Mouse (Mus musculus): ENCODE results near the gene Zfp810. TPM values are rescaled to one million over a fixed set of nuclear protein-coding genes. Genes with fewer than 3 reads are reported as not detected.
"Not testable (repeated sequence)": the region's sequence is repeated elsewhere in the genome, so short reads cannot be mapped to it uniquely, and the experiment has no call there.

The Zfp810 gene
- polyA plus RNA-seq, 1 experiment from 2014 or later: 29.0 TPM

DNA sequence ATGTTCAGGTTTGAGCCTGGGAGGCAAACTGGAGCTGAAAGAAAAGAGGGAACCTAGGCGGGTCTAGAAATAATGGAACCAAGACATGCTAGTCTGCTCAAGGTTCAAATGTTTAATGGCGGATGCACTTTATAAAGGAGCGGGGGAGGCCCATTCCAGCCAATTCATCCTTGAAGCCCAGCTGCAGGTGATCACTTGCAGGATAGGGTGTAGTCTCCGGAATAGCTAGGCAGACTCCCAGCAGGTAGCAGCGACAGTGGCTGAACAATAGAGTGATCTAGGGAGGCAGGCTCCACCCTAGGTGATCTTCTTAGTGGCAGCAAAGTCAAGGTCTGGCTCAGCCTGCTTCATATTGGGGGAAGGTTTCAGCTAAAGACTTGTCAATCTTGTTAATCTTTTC is 8.6 kb upstream of the Zfp810 start:
- H3K4me1 ChIP-seq (replicated peaks); H3K4me2 ChIP-seq; H3K4me3 ChIP-seq; H3K36me3 ChIP-seq; H3K27ac ChIP-seq (replicated peaks); H3K9me3 ChIP-seq; H3K9ac ChIP-seq; ATAC-seq (ENCODE audit: low FRiP score, low read depth); H3K27me3 ChIP-seq: not testable (repeated sequence)
- 66% methylated on average over 5 of the region's 5 CpGs for WGBS

DNA sequence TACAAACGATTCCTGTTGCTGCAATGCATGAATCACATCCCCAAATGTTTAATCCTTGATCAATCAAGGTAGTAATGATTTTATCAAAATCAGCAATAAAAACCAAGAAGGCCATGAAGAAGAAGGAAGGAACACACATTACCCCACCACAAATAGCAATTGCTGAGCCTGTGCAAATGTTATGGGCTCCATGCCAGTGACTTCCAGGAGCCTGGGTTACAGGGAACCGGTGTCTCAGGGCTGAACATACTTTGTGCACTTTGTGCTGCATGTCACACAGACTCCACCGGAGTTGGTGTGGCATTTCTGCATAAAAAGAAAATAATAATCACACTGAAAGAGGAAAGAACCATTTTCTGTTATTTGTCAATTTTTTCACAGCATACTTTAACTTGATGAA is 6.6 kb upstream of the Zfp810 start:
- Histone ChIP-seq H3K4me1 (replicated peaks) (no peaks in the 10 kb centered on the region), H3K9ac (no peak overlapping the region), H3K27me3 (no peaks in the 10 kb centered on the region), H3K27ac (replicated peaks) (no peak overlapping the region), H3K4me2 (no peak overlapping the region), H3K4me3 (no peak overlapping the region), H3K9me3 (no peaks in the 10 kb centered on the region), H3K36me3 (no peaks in the 10 kb centered on the region)
- WGBS: 77% methylated on average over 3 of the region's 3 CpGs
- no peak for ATAC-seq (ENCODE audit: low FRiP score, low read depth)

DNA sequence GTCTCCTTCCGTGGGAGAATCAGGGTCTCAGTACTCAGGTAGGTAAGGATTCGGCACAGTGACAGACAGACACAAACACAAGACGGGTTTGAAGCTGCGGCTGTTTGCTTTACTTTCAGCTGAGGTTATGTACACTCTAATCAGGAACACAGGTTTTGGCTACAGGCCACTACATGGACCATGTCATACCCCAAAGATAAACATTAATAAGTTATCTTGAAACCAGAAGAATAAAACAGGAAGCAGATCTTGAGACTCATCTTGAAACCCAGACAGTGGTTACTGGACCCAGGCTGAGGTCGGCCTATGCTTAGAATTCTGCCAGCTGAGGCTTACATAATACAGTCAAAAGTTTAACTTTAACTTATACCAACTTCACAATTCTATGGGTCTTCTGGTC is 5.8 kb upstream of the Zfp810 start:
- Histone ChIP-seq H3K27ac (replicated peaks) (no peak overlapping the region), H3K4me2 (no peak overlapping the region)
- WGBS: 90% methylated on average over 5 of the region's 5 CpGs

DNA sequence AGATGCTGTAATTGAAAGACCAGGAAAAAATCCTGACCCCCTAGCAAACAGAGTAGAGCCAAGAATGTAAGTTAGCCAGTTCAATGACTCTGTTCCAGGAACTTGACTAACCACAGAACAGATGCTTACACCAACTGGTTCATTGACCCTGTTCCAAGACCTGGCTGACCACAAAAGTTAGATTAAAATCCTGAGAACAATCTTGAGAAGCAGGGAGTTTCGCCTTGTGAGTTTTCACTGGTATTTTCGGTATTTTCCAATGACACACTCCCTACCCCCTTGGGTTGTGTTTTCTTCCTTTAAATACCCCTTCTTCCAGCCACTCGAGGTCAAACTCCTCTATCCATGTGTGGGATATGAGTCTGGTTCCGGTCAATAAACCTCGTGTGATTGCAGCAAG is 2.2 kb upstream of the Zfp810 start:
- Histone ChIP-seq H3K27ac (replicated peaks) (no peak overlapping the region), H3K27me3 (no peaks in the 10 kb centered on the region), H3K4me2 (no peak overlapping the region), H3K9me3 (no peaks in the 10 kb centered on the region), H3K9ac (no peak overlapping the region), H3K4me1 (replicated peaks) (peaks cover 9% of the 10 kb centered on the region), H3K36me3 (peaks cover 7% of the 10 kb centered on the region), H3K4me3 (no peak overlapping the region)
- ATAC-seq (ENCODE audit: low FRiP score, low read depth): no peak
- WGBS: 97% methylated on average over 5 of the region's 5 CpGs

More for the DNA sequence above, 5.8 kb upstream of the Zfp810 start:
- Histone ChIP-seq H3K27me3 (no peaks in the 10 kb centered on the region), H3K9ac (no peak overlapping the region), H3K36me3 (no peaks in the 10 kb centered on the region), H3K9me3 (no peaks in the 10 kb centered on the region), H3K4me3 (no peak overlapping the region), H3K4me1 (replicated peaks) (no peaks in the 10 kb centered on the region)
- no peak for ATAC-seq (ENCODE audit: low FRiP score, low read depth)

DNA sequence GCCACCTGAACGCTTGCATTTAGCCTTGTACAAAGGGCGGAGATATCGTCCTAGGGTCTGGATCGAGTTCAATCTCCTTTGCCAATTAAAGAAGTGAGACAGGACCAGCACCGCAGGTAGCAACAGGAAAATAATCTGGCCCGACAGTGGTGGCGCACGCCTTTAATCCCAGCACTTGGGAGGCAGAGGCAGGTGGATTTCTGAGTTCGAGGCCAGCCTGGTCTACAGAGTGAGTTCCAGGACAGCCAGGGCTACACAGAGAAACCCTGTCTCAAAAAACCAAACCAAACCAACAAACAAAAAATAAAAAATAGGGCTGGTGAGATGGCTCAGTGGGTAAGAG is 443 bp upstream of the Zfp810 start:
- peak overlapping the region; percentile 20; the same call in 1 of the 2 replicates for H3K9ac ChIP-seq
- 9% methylated on average over 9 of the region's 9 CpGs for WGBS
- H3K4me2 ChIP-seq: peak overlapping the region; percentile 69

DNA sequence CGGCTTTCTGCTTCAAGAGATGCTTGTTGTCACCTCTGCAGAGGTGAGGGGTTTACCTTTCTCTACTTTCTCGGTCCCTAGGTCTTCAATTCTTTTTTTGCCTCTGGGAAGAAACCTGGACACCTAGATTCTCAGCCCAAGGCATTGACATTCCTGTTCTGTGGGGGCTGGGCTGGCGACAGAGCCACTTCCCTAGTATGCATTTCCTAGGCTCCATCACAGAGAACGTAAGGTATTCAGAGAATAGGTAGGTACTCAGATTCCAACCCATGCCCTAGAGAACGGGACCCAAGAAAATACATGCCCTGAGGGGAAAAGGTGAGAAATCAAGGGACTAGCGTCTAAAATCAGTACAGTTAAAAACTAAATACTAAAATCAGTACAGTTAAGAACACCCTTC is 722 bp downstream of the Zfp810 start:
- H3K4me1 ChIP-seq (replicated peaks): peaks cover 9% of the 10 kb centered on the region
- no peak for ATAC-seq (ENCODE audit: low FRiP score, low read depth)
- H3K9ac ChIP-seq: peak overlapping the region; percentile 97
- H3K36me3 ChIP-seq: peaks cover 29% of the 10 kb centered on the region
- H3K4me3 ChIP-seq: peak overlapping the region; percentile 81
- H3K27ac ChIP-seq (replicated peaks): peak overlapping the region; percentile 94
- H3K27me3 ChIP-seq: no peaks in the 10 kb centered on the region
- H3K4me2 ChIP-seq: peak overlapping the region; percentile 69
- H3K9me3 ChIP-seq: no peaks in the 10 kb centered on the region
- WGBS: 14% methylated on average over 6 of the region's 6 CpGs

More for the DNA sequence above, 443 bp upstream of the Zfp810 start:
- not testable (repeated sequence) for H3K9me3 ChIP-seq; ATAC-seq (ENCODE audit: low FRiP score, low read depth); H3K4me1 ChIP-seq (replicated peaks); H3K27me3 ChIP-seq
- Histone ChIP-seq H3K4me3 (peak overlapping the region; percentile 81), H3K27ac (replicated peaks) (peak overlapping the region; percentile 94), H3K36me3 (peaks cover 22% of the 10 kb centered on the region)

DNA sequence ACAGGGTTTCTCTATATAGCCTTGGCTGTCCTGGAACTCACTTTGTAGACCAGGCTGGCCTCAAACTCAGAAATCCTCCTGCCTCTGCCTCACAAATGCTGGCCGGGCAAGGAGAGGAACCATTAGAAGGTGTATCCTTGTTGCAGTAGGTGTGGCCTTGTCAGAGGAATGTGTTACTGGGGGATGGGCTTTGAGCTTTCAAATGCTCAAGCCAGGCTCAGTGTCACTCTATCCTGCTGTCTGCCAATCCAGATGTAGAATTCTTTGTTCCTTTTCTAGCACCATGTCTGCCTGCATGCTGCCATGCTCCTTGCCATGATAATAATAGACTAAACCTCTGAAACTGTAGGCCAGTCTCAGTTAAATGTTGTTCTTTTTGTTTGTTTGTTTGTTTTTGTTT is 5.2 kb downstream of the Zfp810 start:
- Histone ChIP-seq H3K4me3 (no peak overlapping the region), H3K27me3 (no peaks in the 10 kb centered on the region), H3K27ac (replicated peaks) (no peak overlapping the region), H3K4me1 (replicated peaks) (peaks cover 9% of the 10 kb centered on the region), H3K36me3 (peaks cover 66% of the 10 kb centered on the region), H3K9ac (no peak overlapping the region), H3K9me3 (no peaks in the 10 kb centered on the region), H3K4me2 (no peak overlapping the region)
- no peak for ATAC-seq (ENCODE audit: low FRiP score, low read depth)
- WGBS: 100% methylated on average over 1 of the region's 1 CpGs

DNA sequence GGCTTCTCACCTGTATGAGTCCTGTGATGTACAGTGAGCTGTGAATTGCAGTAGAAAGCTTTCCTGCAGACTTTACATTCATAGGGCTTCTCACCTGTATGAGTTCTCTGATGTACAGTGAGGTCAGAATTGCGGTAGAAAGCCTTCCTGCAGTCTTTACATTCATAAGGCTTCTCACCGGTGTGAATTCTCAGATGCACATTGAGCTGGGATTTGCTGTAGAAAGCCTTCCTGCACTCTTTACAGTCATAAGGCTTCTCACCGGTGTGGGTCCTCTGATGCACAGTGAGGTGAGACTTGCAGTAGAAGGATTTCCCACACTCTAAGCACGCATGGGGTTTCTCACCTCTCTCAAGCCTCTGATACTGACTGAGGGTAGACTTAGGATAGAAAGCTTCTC is 28.7 kb downstream of the Zfp810 start:
- ATAC-seq (ENCODE audit: low FRiP score, low read depth): no peak
- Histone ChIP-seq H3K4me2 (no peak overlapping the region), H3K27ac (replicated peaks) (no peak overlapping the region), H3K4me1 (replicated peaks) (no peaks in the 10 kb centered on the region), H3K27me3 (no peaks in the 10 kb centered on the region), H3K9me3 (peaks cover 61% of the 10 kb centered on the region), H3K9ac (no peak overlapping the region), H3K4me3 (no peak overlapping the region), H3K36me3 (peaks cover 91% of the 10 kb centered on the region)
- WGBS: over 99% methylated on average over 4 of the region's 4 CpGs

DNA sequence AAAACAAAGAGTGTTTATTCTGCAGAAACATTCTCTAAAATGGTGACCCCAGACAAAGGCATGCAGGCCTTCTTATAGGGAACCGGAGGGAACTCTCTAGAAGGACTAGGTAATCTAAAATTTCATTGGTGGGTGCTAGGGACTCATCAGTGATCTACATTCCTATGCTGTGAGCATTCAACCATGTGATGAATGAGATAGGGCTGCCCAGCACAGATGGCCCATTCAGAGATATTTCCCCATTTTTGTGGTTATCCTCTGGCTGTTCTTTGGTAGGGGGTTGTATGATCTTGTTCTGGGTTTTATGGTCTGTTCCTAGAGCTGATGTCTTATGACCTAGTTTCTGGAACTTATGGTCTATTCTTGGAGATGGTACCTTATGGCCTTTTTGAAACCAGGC is 38.6 kb downstream of the Zfp810 start:
- ATAC-seq (ENCODE audit: low FRiP score, low read depth): no peak
- no peaks in the 10 kb centered on the region for H3K4me1 ChIP-seq (replicated peaks)
- no peaks in the 10 kb centered on the region for H3K27me3 ChIP-seq
- peaks cover 8% of the 10 kb centered on the region for H3K36me3 ChIP-seq
- 97% methylated on average over 1 of the region's 1 CpGs for WGBS
- no peak overlapping the region for H3K4me3 ChIP-seq
- no peak overlapping the region for H3K9ac ChIP-seq
- no peaks in the 10 kb centered on the region for H3K9me3 ChIP-seq
- H3K4me2 ChIP-seq: no peak overlapping the region
- no peak overlapping the region for H3K27ac ChIP-seq (replicated peaks)

DNA sequence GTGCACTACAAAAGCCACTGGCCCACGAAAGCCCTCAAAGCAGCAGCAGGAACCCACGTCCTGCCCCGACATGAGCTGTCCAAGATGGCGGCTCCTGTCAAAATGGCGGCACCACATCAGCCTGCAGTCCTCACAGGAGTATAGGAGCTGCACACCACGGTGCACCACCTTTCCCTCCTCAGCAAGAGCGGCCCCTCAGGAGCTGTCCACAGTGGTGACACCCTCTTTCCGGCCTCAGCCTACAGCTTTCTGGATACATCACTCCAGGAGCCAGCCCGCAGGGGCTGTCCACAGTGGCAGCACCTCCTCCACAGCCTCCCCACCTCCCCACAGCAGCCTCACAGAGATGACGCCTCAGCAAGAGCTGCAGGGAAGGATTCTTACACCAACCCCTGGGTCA is 44.8 kb downstream of the Zfp810 start:
- Histone ChIP-seq H3K9ac (no peak overlapping the region), H3K4me2 (no peak overlapping the region), H3K36me3 (no peaks in the 10 kb centered on the region), H3K4me3 (no peak overlapping the region), H3K27ac (replicated peaks) (no peak overlapping the region), H3K4me1 (replicated peaks) (no peaks in the 10 kb centered on the region), H3K27me3 (no peaks in the 10 kb centered on the region), H3K9me3 (no peaks in the 10 kb centered on the region)
- no peak for ATAC-seq (ENCODE audit: low FRiP score, low read depth)
- 89% methylated on average over 10 of the region's 10 CpGs for WGBS

DNA sequence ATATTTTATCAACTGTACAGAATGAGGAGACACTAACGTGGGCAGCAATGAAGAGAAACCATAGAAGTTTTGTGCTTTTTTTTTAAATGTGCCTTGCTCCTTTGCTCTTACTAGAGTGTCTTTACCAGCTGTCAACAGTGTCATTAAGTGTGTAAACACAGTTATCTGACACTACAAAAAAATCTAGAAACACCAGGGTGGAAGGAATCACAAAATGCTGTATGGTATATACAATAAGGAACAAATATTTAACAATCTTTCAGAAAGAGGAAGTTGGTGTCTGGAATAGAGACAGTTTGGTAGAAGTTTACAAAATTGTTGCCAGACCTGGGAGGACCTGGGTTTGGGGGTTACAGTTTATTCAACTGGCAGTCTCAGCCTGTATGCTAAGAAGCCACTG is 45.9 kb downstream of the Zfp810 start:
- no peak for ATAC-seq (ENCODE audit: low FRiP score, low read depth)

DNA sequence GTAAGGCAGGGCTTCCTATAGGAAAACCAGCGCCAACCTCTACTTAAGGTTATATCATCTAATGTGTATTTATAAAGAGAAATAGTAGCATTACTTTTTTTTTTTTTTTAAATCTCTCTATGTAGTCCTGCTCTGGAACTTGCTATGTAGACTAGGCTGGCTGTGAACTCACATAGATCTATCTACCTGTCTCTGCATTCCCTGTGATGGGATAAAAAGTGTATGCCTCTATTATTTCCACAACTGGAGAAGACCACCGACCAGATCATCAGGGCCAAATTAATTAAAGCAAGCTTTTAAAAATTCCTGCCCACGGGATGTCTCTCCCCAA is 47.4 kb downstream of the Zfp810 start:
- no peak overlapping the region for H3K27ac ChIP-seq (replicated peaks)
- peak overlapping the region; percentile 87 for H3K4me2 ChIP-seq
- H3K9me3 ChIP-seq: no peaks in the 10 kb centered on the region; the same call in 1 of the 2 replicates
- H3K27me3 ChIP-seq: no peaks in the 10 kb centered on the region
- H3K4me3 ChIP-seq: peak overlapping the region; percentile 76
- 35% methylated on average over 3 of the region's 3 CpGs for WGBS
- no peaks in the 10 kb centered on the region for H3K4me1 ChIP-seq (replicated peaks)
- ATAC-seq (ENCODE audit: low FRiP score, low read depth): no peak; the same call in 1 of the 2 replicates
- no peak overlapping the region; the same call in 1 of the 2 replicates for H3K9ac ChIP-seq
- peaks cover 21% of the 10 kb centered on the region for H3K36me3 ChIP-seq

More for the DNA sequence above, 45.9 kb downstream of the Zfp810 start:
- Histone ChIP-seq H3K27me3 (no peaks in the 10 kb centered on the region), H3K4me2 (no peak overlapping the region), H3K9ac (no peak overlapping the region), H3K4me1 (replicated peaks) (no peaks in the 10 kb centered on the region), H3K4me3 (no peak overlapping the region), H3K9me3 (no peaks in the 10 kb centered on the region), H3K27ac (replicated peaks) (no peak overlapping the region), H3K36me3 (0 out of 2 replicates have a peak, but pooled peaks cover 6% of the 10 kb centered on the region)
- 94% methylated on average over 1 of the region's 1 CpGs for WGBS

Data from hindbrain, embryonic 15.5 days (tissue).